8 mouse cellular contexts compared by ENCODE assay signal in the genomic region with DNA sequence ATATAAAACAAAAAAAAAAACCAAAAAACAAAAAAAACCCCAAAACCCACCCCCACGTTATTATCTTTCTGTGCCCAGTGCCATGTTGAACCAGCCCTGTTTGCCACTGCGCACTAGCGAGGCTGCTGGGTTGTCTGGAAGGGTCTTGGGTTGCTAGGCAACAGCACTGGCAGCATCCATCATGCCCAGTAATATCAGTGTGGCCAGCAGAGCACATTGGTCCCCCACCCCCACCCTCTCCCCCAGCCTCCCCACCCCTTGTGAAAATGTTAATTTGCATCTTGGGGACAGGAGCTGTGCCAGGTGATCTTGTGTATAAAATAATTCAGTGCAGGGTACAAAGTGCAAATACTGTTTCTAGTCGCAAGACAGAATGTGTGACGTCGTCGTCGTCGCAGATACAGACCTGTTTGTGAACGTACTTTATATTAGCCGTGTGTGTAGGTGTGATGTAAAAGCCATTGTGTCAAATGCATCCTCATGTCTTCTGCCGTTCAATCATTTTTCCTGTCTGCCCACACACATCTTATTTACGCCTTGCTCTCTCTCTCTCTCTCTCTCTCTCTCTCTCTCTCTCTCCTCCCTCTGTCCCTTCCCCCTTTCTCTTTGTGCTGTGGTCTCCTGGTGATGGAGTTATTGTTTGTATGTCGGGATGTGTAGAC.
DNase-seq lines count a peak whose midpoint lies in the region; ATAC-seq and TF ChIP-seq lines count a peak whose summit lies in the region.

No protein-coding gene starts in this region.

- no peak overlapping the region; the same call in 1 of the 2 replicates for H3K4me3 ChIP-seq in forebrain, embryonic 12.5 days (replicated peaks)
- H3K4me3 ChIP-seq in myocyte, result no peak overlapping the region

- H3K4me2 ChIP-seq in forebrain, embryonic 12.5 days, result peak overlapping the region; percentile 40
- H3K4me2 ChIP-seq in myocyte (ENCODE audit: low read depth), result peak overlapping the region; percentile 98

- H3K4me1 ChIP-seq in forebrain, embryonic 12.5 days, result peaks cover 29% of the 10 kb centered on the region

- H3K36me3 ChIP-seq in forebrain, embryonic 12.5 days (replicated peaks), result no peaks in the 10 kb centered on the region
- no peaks in the 10 kb centered on the region for H3K36me3 ChIP-seq in myocyte (ENCODE audit: control insufficient read depth, insufficient read depth)

- peak overlapping the region; percentile 89 for H3K27ac ChIP-seq in forebrain, embryonic 12.5 days

- intact Hi-C loops in gastrocnemius, postnatal 36 days (cut with DNase I), result no loop called here

- peak; percentile 96 for ATAC-seq in forebrain, embryonic 12.5 days (ENCODE audit: low FRiP score)

- H3K9me3 ChIP-seq in forebrain, embryonic 12.5 days, result 0 out of 2 replicates have a peak, but pooled peaks cover 3% of the 10 kb centered on the region

- H3K79me2 ChIP-seq in myocyte (ENCODE audit: control insufficient read depth, insufficient read depth), result no peaks in the 10 kb centered on the region

- WGBS in forebrain, embryonic 12.5 days, result 26% methylated on average over 14 of the region's 14 CpGs

- no peak for TF ChIP-seq POLR2A in myocyte (IDR thresholded peaks at IDR 0.05; ENCODE audit: insufficient read length, low read depth)

- H3ac ChIP-seq in myocyte (ENCODE audit: control insufficient read depth, insufficient read length), result no peak overlapping the region

- peak; percentile 21 to 45 for DNase-seq in left cerebral cortex, adult 18-20 months (ENCODE audit: low spot score in 2 of 2)
- no peak for DNase-seq in left cerebral cortex, adult 11 months (ENCODE audit: low spot score)
- peak; percentile 65 for DNase-seq in kidney, postnatal 14 days
- DNase-seq in gastrocnemius, postnatal 36 days, result no peak
- no peak for DNase-seq in urinary bladder, adult 2 months (ENCODE audit: low spot score)
- DNase-seq in heart, adult 8-10 months (ENCODE audit: low spot score), result no peak

- no peaks in the 10 kb centered on the region for H3K27me3 ChIP-seq in forebrain, embryonic 12.5 days
- no peaks in the 10 kb centered on the region for H3K27me3 ChIP-seq in myocyte (ENCODE audit: control insufficient read depth, insufficient read depth, insufficient read length)

- H3K9ac ChIP-seq in forebrain, embryonic 12.5 days, result no peak overlapping the region

TF ChIP-seq in myocyte, 11 proteins besides CTCF, POLR2A, EP300 and RAD21:
- TF ChIP-seq POLR2AphosphoS2 (IDR thresholded peaks at IDR 0.05; ENCODE audit: insufficient read length, low read depth), result no peak
- TF ChIP-seq TCF12 (IDR thresholded peaks at IDR 0.05; ENCODE audit: insufficient read depth, poor library complexity, severe bottlenecking), result no peak
- TF ChIP-seq MYOG (IDR thresholded peaks at IDR 0.05; ENCODE audit: control insufficient read depth in 1 of 3, insufficient read depth in 1 of 3, insufficient read length in 2 of 3, low read depth in 2 of 3), result no peak
- no peak for TF ChIP-seq USF1 (IDR thresholded peaks at IDR 0.05; ENCODE audit: low read depth)
- TF ChIP-seq TCF3 (IDR thresholded peaks at IDR 0.05; ENCODE audit: insufficient read length, low read depth), result no peak
- no peak for TF ChIP-seq MAX (IDR thresholded peaks at IDR 0.05; ENCODE audit: low read depth)
- no peak for TF ChIP-seq SRF (IDR thresholded peaks at IDR 0.05; ENCODE audit: control insufficient read depth, insufficient read length, low read depth)
- TF ChIP-seq E2F4 (IDR thresholded peaks at IDR 0.05; ENCODE audit: insufficient read depth), result no peak
- TF ChIP-seq REST (IDR thresholded peaks at IDR 0.05; ENCODE audit: insufficient read depth, insufficient read length), result no peak
- TF ChIP-seq CEBPB (IDR thresholded peaks at IDR 0.05; ENCODE audit: insufficient read depth, poor library complexity, severe bottlenecking), result no peak
- no peak for TF ChIP-seq MYOD1 (IDR thresholded peaks at IDR 0.05; ENCODE audit: control insufficient read depth in 1 of 3, insufficient read length in 2 of 3, low read depth in 2 of 3)

Comparison
In these comparisons a context has a peak if more than half of its experiments do, and no peak if none do; other contexts are left out.
1. DNase-seq: peak in left cerebral cortex, adult 18-20 months (2 of 2) and kidney, postnatal 14 days (single experiment); none in left cerebral cortex, adult 11 months (single experiment), gastrocnemius, postnatal 36 days (0 of 2), urinary bladder, adult 2 months (single experiment) and heart, adult 8-10 months (single experiment).